Mouse (Mus musculus) stomach, postnatal 0 days (tissue): Measurements from ENCODE around the gene Gm17606. TPM values are rescaled to one million over a fixed set of nuclear protein-coding genes. Genes with fewer than 3 reads are reported as not detected.

Experiments
- ATAC-seq: fragments of 200-750 bp; cut with Nextera tagmentation; 2 replicates; pipeline ENCODE4 v1.8.0; 2017; ENCODE audit not compliant: low FRiP score, low TSS enrichment
- DNase-seq: peaks from one replicate; pipeline ENCODE4 v3.0.0-alpha.2; 2016; ENCODE audit warnings: low spot score
- H3K27ac ChIP-seq: fragments of 300-500 bp; sonication (generic); replicated peaks from 2 replicates; pipeline ENCODE4 v1.5.1; 2014; ENCODE audit warnings: mild to moderate bottlenecking, control low read depth
- H3K27me3 ChIP-seq: fragments of 300-500 bp; sonication (generic); 2 replicates; pipeline ENCODE4 v1.6.1; 2014; ENCODE audit warnings: low read length; ENCODE audit not compliant: control insufficient read depth, insufficient read depth
- H3K36me3 ChIP-seq: fragments of 300-500 bp; sonication (generic); 2 replicates; pipeline ENCODE4 v1.6.1; 2014; ENCODE audit warnings: low read length, mixed read lengths; ENCODE audit not compliant: control insufficient read depth, insufficient read depth
- H3K4me1 ChIP-seq: fragments of 300-500 bp; sonication (generic); replicated peaks from 2 replicates; pipeline ENCODE4 v1.6.1; 2014; ENCODE audit warnings: antibody characterized with exemption; ENCODE audit not compliant: control insufficient read depth, insufficient read depth
- H3K4me2 ChIP-seq: fragments of 300-500 bp; sonication (generic); replicated peaks from 2 replicates; pipeline ENCODE4 v1.6.1; 2014; ENCODE audit warnings: low read depth, mild to moderate bottlenecking, control low read depth, moderate library complexity
- H3K4me3 ChIP-seq: fragments of 300-500 bp; sonication (generic); 2 replicates; pipeline ENCODE4 v1.5.1; 2014; ENCODE audit warnings: low read depth, low read length, control low read depth
- H3K9ac ChIP-seq: fragments of 300-500 bp; sonication (generic); 2 replicates; pipeline ENCODE4 v1.6.1; 2014; ENCODE audit warnings: mild to moderate bottlenecking, low read length, control low read depth, mixed read lengths
- H3K9me3 ChIP-seq: fragments of 300-500 bp; sonication (generic); 2 replicates; pipeline ENCODE4 v1.6.1; 2016; ENCODE audit warnings: low read length; ENCODE audit not compliant: control insufficient read depth
- CTCF ChIP-seq: IDR thresholded peaks from 2 replicates; pipeline ENCODE4 v1.5.1; 2016; ENCODE audit warnings: antibody characterized with exemption, low read depth, mild to moderate bottlenecking, moderate library complexity
- EP300 ChIP-seq: optimal IDR thresholded peaks from 2 replicates; pipeline ENCODE3; 2016; ENCODE audit warnings: antibody characterized with exemption
- whole genome bisulfite sequencing: fragments of 180-500 bp; shearing (Covaris S2); extraction: QIAGEN DNeasy Blood & Tissue Kit; methylation state at CpG from one replicate; pipeline ENCODE4 v1.1.7; 2014; 5-methylcytosine and 5-hydroxymethylcytosine counted together
- polyA plus RNA-seq: library from polyadenylated mRNA; unstranded; fragments of >200 nt; fragmentation: Nextera tagmentation; extraction: Ambion mirVana; gene quantifications from 2 replicates; pipeline ENCODE4 v1.2.1, GENCODE M21; 2015

Gene Gm17606
- not detected in 2 replicates for polyA plus RNA-seq

- H3K9ac ChIP-seq = peak within 1 kb of the TSS; percentile 66
- TF ChIP-seq CTCF (no peak), EP300 (no peak)
- ATAC-seq (no peak; the same call in 1 of the 2 replicates), DNase-seq (no peak)
- no peaks in the 10 kb centered on the region for H3K27me3 ChIP-seq
- 0% methylated on average over 11 of the region's 28 CpGs for WGBS
- H3K27ac ChIP-seq = peak within 1 kb of the TSS; percentile 58; the same call in 1 of the 2 replicates
- peak within 1 kb of the TSS; percentile 72 for H3K4me3 ChIP-seq
- peak within 1 kb of the TSS; percentile 97 for H3K4me2 ChIP-seq
- H3K36me3 ChIP-seq = peaks cover 28% of the 10 kb centered on the region
- H3K4me1 ChIP-seq = no peaks in the 10 kb centered on the region
- no peaks in the 10 kb centered on the region for H3K9me3 ChIP-seq
Measured at GRCm38 (mm10) chr14:54640946-54641304, at the start of gene Gm17606. Gm17606 (plus strand) TSS chr14:54640952.

DNA sequence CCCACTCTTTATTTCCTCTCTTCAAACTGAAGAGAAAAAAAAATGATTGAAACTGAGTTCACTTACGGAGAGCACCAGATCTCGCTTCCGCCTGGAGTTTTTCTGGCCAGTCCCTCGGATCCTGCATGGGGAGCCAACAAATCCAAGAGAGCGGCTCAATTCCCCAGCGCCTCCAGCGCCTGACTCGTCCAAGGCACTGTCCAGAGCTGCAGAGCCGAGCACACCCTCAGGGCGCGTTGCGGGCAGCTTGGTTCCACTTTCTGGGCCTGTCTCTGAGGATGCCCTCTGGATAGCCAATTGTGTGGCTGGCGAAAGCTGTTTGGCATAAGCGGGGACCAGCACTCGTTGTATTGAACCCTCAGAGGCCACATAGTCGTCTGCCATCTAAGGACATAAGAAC lies 49.7 kb upstream of the Gm17606 start:
- Histone ChIP-seq H3K9ac (no peak overlapping the region), H3K4me1 (no peaks in the 10 kb centered on the region), H3K4me2 (no peak overlapping the region), H3K4me3 (no peak overlapping the region), H3K27me3 (no peaks in the 10 kb centered on the region), H3K36me3 (0 out of 2 replicates have a peak, but pooled peaks cover 8% of the 10 kb centered on the region), H3K27ac (no peak overlapping the region), H3K9me3 (no peaks in the 10 kb centered on the region)
- ATAC-seq = no peak
- TF ChIP-seq CTCF (no peak), EP300 (no peak)
- no peak for DNase-seq
- 94% methylated on average over 16 of the region's 16 CpGs for WGBS

DNA sequence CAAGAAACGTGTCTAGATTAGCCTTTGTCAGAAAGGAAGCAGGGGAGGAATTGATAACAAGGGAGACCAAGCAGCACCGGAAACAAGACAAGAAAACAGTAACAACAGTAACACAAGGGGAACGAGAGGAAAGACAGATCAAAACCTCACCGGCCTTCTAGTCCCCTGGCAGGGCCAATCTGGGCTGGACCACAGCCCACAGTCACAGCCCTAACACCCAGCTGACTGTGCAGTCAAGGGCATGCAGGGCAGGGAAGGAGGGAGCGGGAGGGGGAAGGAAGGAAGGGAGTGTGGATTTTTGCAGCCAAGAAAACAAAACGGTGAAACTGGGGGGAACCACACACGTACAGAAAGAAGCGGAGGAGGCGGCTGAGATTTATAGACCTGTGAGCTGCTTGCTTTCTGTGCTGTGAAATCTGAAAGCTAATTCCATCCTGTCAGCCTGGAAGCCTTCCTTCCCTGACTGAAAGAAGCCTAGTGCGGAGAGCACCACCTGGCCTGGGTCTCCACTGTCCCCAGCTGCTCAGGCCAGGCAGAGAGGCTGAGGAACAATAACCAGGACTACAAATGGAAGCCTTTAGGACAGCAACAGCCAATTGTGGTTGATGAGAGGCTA lies 48.3 kb upstream of the Gm17606 start:
- H3K4me2 ChIP-seq = no peak overlapping the region
- no peak overlapping the region for H3K9ac ChIP-seq
- H3K36me3 ChIP-seq = 0 out of 2 replicates have a peak, but pooled peaks cover 8% of the 10 kb centered on the region
- 40% methylated on average over 10 of the region's 10 CpGs for WGBS
- no peak for DNase-seq
- TF ChIP-seq EP300 (no peak), CTCF (no peak)
- H3K9me3 ChIP-seq = no peaks in the 10 kb centered on the region
- H3K4me1 ChIP-seq = no peaks in the 10 kb centered on the region
- H3K4me3 ChIP-seq = no peak overlapping the region
- no peak for ATAC-seq
- no peaks in the 10 kb centered on the region for H3K27me3 ChIP-seq
- peak overlapping the region; percentile 53 for H3K27ac ChIP-seq

DNA sequence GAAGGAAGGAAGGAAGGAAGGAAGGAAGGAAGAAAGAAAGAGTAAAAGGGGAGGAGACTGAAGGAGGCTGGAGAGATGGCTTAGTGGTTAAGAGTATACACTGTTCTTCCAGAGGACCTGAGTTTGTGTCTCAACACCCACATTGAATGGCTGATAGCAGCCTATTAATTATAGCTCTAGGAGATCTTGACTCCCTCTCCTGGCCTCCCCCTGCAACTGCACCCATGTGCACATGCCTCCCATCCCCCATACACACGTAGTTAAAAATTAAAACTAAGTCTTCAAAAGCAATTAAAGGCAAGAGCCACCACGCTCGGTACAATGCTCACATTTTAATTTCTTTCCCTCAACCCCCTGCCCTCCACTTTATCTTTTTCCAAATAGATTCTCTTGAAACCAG lies 46.7 kb upstream of the Gm17606 start:
- Histone ChIP-seq H3K9ac (no peak overlapping the region), H3K36me3 (0 out of 2 replicates have a peak, but pooled peaks cover 8% of the 10 kb centered on the region), H3K27ac (no peak overlapping the region), H3K4me3 (no peak overlapping the region), H3K4me2 (no peak overlapping the region), H3K9me3 (no peaks in the 10 kb centered on the region), H3K4me1 (no peaks in the 10 kb centered on the region), H3K27me3 (no peaks in the 10 kb centered on the region)
- 88% methylated on average over 3 of the region's 3 CpGs for WGBS
- DNase-seq = no peak
- TF ChIP-seq CTCF (peak; percentile 48), EP300 (no peak)
- ATAC-seq = no peak

DNA sequence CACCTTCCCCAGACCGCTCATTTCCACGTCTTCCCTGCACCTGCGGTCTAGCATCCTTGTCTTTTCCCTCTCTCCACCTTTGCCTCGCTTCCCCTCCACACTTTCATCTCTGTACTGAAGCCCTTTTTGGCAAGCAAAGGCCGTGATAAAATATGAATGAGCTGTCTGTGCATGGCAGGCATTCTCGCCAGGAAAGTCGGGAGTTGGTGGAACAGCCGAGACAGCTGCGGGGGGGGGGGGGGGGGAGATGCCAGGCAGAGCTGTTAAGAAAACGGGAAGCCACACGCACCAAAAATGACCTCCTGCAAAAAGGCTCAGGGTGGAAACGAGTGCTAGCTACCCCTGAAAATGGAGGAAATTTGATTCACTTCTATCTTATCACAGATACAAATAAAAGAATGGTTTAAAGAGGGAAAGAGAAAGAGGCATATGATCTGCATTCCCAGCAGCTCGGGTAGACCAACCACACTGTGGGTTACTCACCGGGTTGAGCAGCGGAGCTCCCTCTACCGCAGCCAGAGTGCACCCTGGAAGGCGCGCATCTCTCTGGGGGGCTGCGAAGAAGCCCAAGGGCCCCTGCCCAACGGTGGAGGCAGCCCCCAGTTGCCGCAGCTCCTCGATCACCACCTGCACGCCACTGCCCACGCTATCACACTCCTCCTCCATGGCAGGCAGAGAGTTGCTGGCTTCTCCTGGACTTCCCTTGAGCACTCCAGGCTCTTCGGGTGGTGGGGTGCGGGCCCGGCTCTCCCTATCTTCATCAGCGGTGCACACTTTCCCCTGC lies 45.9 kb upstream of the Gm17606 start:
- ATAC-seq (no peak), DNase-seq (no peak)
- Histone ChIP-seq H3K27me3 (no peaks in the 10 kb centered on the region), H3K4me3 (no peak overlapping the region), H3K4me2 (no peak overlapping the region), H3K36me3 (0 out of 2 replicates have a peak, but pooled peaks cover 8% of the 10 kb centered on the region), H3K27ac (no peak overlapping the region), H3K9ac (no peak overlapping the region), H3K9me3 (no peaks in the 10 kb centered on the region), H3K4me1 (no peaks in the 10 kb centered on the region)
- WGBS = 73% methylated on average over 27 of the region's 28 CpGs
- TF ChIP-seq EP300 (no peak), CTCF (no peak)

DNA sequence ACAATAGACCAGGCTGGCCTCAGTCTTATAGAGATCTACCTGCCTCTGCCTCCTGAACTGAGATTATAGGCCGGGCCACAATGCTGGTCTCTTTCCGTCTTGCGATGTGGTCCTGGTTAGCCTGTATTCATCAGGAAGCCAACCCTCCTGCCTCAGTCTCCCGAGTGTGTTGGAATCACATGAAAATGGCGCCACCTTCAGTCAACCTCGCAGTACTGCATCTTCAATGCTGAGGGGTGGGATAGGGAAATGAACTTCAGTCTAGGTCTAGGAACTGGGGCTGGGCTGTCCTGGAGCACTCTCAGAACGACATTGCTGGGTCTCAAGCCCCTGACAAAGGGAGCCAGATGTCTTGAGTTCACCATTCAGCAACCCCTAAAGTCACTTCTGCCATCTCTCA lies 43.7 kb upstream of the Gm17606 start:
- no peak overlapping the region for H3K4me3 ChIP-seq
- TF ChIP-seq EP300 = no peak
- peak; percentile 65 for TF ChIP-seq CTCF
- no peak overlapping the region for H3K9ac ChIP-seq
- no peak overlapping the region for H3K4me2 ChIP-seq
- H3K4me1 ChIP-seq = no peaks in the 10 kb centered on the region
- 0 out of 2 replicates have a peak, but pooled peaks cover 8% of the 10 kb centered on the region for H3K36me3 ChIP-seq
- WGBS = 77% methylated on average over 7 of the region's 7 CpGs
- ATAC-seq (no peak), DNase-seq (no peak)
- no peaks in the 10 kb centered on the region for H3K27me3 ChIP-seq
- H3K27ac ChIP-seq = no peak overlapping the region
- H3K9me3 ChIP-seq = no peaks in the 10 kb centered on the region
